In the genomic region with DNA sequence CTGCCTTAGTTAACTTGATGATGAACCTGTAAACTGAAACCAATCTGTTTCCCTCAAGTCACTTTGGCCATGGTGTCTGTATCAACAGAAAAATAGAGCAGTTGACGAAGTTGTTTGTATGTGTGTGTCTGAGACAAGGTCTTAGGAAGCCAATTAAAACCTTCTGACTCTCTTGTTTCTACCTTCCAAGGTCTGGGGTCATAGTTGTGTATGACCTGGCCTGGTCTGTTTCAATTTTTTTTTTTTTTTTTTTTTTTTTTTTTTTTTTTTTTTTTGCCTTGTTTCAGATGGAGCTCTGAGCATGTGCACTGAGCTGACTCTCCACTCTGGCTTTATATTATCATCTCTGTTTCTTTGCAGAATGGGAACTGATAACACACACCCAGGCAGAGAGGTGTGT, we compare ENCODE assay signal across 25 mouse cellular contexts. TPM values are rescaled to one million over a fixed set of nuclear protein-coding genes. Genes with fewer than 3 reads are reported as not detected.
DNase-seq lines count a peak whose midpoint lies in the region; TF ChIP-seq lines count a peak whose summit lies in the region.
"Had no signal": no experiment of that assay in that cellular context is flagged by ENCODE, and none has a peak within 500 bp of the region (broad histone marks: within the 10 kb centered on the region; RNA-seq: fewer than 3 reads in every experiment).

No protein-coding gene starts in this region.

- no peaks in the 10 kb centered on the region for H3K9me3 ChIP-seq in CH12.LX (replicated peaks; ENCODE audit: low read length)
- no peaks in the 10 kb centered on the region for H3K9me3 ChIP-seq in MEL (replicated peaks; ENCODE audit: insufficient read depth, low read length)
- H3K9me3 ChIP-seq: G1E had no signal

- H3K27ac ChIP-seq in CH12.LX (ENCODE audit: insufficient read depth, low read depth) (no peak overlapping the region), MEL (ENCODE audit: control insufficient read depth, low read depth, low read length) (no peak overlapping the region)

- H3K4me1 ChIP-seq in CH12.LX (ENCODE audit: control insufficient read depth in 1 of 2, insufficient read depth in 2 of 2) (no peaks in the 10 kb centered on the region), MEL (ENCODE audit: control insufficient read depth in 1 of 2, insufficient read depth in 2 of 2, low read length in 2 of 2) (peaks cover 0 to 16% of the 10 kb centered on the region in 2 experiments; a peak in 3 of 4 replicates)

- peaks cover 4% of the 10 kb centered on the region for H3K27me3 ChIP-seq in CH12.LX (replicated peaks)
- H3K27me3 ChIP-seq in MEL (ENCODE audit: control insufficient read depth in 1 of 2, insufficient read depth in 2 of 2, low read length in 2 of 2): peaks cover 0 to 3% of the 10 kb centered on the region in 2 experiments; a peak in 1 of 4 replicates
- H3K27me3 ChIP-seq: Patski had no signal

- no peak for TF ChIP-seq RAD21 in CH12.LX (IDR thresholded peaks at IDR 0.05; ENCODE audit: low read depth, low read length)
- no peak for TF ChIP-seq RAD21 in MEL (IDR thresholded peaks at IDR 0.05; ENCODE audit: low read depth, low read length)

- H3K4me2 ChIP-seq in CH12.LX (ENCODE audit: insufficient read depth, low read depth, poor library complexity, severe bottlenecking): no peak overlapping the region

- H3K9ac ChIP-seq in CH12.LX (ENCODE audit: insufficient read depth, low read depth) (no peak overlapping the region), MEL (ENCODE audit: control insufficient read depth, low read depth, low read length, poor library complexity, severe bottlenecking) (no peak overlapping the region)

- H3K79me2 ChIP-seq in CH12.LX (replicated peaks; ENCODE audit: control insufficient read depth, extremely low read depth, insufficient read depth, poor library complexity, severe bottlenecking) (no peaks in the 10 kb centered on the region), MEL (ENCODE audit: control insufficient read depth, insufficient read depth, low read length, poor library complexity) (no peaks in the 10 kb centered on the region)

- intact Hi-C loops in gastrocnemius, postnatal 36 days (cut with DNase I): no loop called here

- DNase-seq in CH12.LX (ENCODE audit: extremely low read depth) (no peak), MEL (ENCODE audit: low read depth, low spot score) (no peak)
- no peak for DNase-seq in gastrocnemius, postnatal 36 days
- DNase-seq in thymus, adult 18-20 months: no peak
- DNase-seq: adrenal gland, adult 2 months; adrenal gland, adult 8-10 months; adrenal gland, postnatal 10 days; adrenal gland, postnatal 14 days; adrenal gland, postnatal 25 days; B cell, adult 2 months; cerebellum, adult 11 months; cerebellum, adult 11-12 months; cerebellum, adult 18-20 months; cerebellum, adult 2 months; cerebellum, adult 8-10 months had no signal

- TF ChIP-seq EP300 in CH12.LX (IDR thresholded peaks at IDR 0.05; ENCODE audit: low read length): no peak
- no peak for TF ChIP-seq EP300 in MEL (IDR thresholded peaks at IDR 0.05; ENCODE audit: low read depth in 1 of 2, low read length in 2 of 2)

- TF ChIP-seq POLR2A in CH12.LX (IDR thresholded peaks at IDR 0.05; ENCODE audit: low read depth, low read length): no peak
- TF ChIP-seq POLR2A in MEL (IDR thresholded peaks at IDR 0.05; ENCODE audit: control insufficient read depth in 1 of 2, insufficient read depth in 1 of 2, low read depth in 1 of 2, low read length in 2 of 2, poor library complexity in 1 of 2): no peak

- H3K36me3 ChIP-seq in CH12.LX (replicated peaks in 1 of 2; ENCODE audit: control insufficient read depth in 1 of 2, insufficient read depth in 1 of 2, low read length in 1 of 2) (no peaks in the 10 kb centered on the region), MEL (ENCODE audit: control insufficient read depth in 1 of 2, insufficient read depth in 2 of 2, low read length in 2 of 2) (peaks cover 0 to 14% of the 10 kb centered on the region in 2 experiments; a peak in 2 of 4 replicates)

- TF ChIP-seq CTCF in CH12.LX (conservative IDR thresholded peaks at IDR 0.05 in 1 of 2, IDR thresholded peaks at IDR 0.05 in 1 of 2; ENCODE audit: low read depth in 2 of 2, low read length in 2 of 2) (no peak), MEL (IDR thresholded peaks at IDR 0.05 in 2 of 3, conservative IDR thresholded peaks at IDR 0.05 in 1 of 3; ENCODE audit: control insufficient read depth in 1 of 3, insufficient read depth in 1 of 3, low read depth in 2 of 3, low read length in 3 of 3, poor library complexity in 1 of 3, severe bottlenecking in 1 of 3) (no peak)

- dilution Hi-C loops in CH12.LX (cut with MboI; ENCODE audit: extremely low pct_ligation_motif_present, extremely low pct_unique_long_range_greater_than_20kb, low sequenced_read_pairs): no loop called here

- in situ Hi-C loops in CH12.LX (cut with MboI; ENCODE audit: low pct_ligation_motif_present, low pct_unique_long_range_greater_than_20kb, low sequenced_read_pairs): no loop called here

- H3K4me3 ChIP-seq in CH12.LX (replicated peaks in 1 of 3; ENCODE audit: low read depth in 2 of 3, low read length in 2 of 3, poor library complexity in 1 of 3) (no peak overlapping the region), MEL (ENCODE audit: control insufficient read depth in 1 of 2, insufficient read depth in 1 of 2, low read depth in 2 of 2, low read length in 2 of 2) (no peak overlapping the region)

TF ChIP-seq in CH12.LX, 34 proteins besides CTCF, POLR2A, EP300 and RAD21:
- TF ChIP-seq ZNF384 (IDR thresholded peaks at IDR 0.05; ENCODE audit: low read depth, low read length) (peak; percentile 52; the same call in 1 of the 2 replicates), RCOR1 (conservative IDR thresholded peaks at IDR 0.05; ENCODE audit: low read depth, low read length) (no peak), MAZ (IDR thresholded peaks at IDR 0.05; ENCODE audit: low read depth, low read length) (no peak)

TF ChIP-seq in MEL, 35 proteins besides CTCF, POLR2A, EP300 and RAD21 (continues in another document):
- no peak for TF ChIP-seq KAT2A (conservative IDR thresholded peaks at IDR 0.05; ENCODE audit: low read depth, low read length)
- TF ChIP-seq USF1 (IDR thresholded peaks at IDR 0.05; ENCODE audit: low read depth, low read length): no peak
- no peak for TF ChIP-seq MAFK (IDR thresholded peaks at IDR 0.05; ENCODE audit: borderline replicate concordance, low read depth, low read length)
- TF ChIP-seq MEF2A (IDR thresholded peaks at IDR 0.05; ENCODE audit: extremely low read depth, insufficient replicate concordance, low read depth, low read length, poor library complexity, severe bottlenecking): no peak
- no peak for TF ChIP-seq USF2 (IDR thresholded peaks at IDR 0.05; ENCODE audit: borderline replicate concordance in 1 of 2, insufficient read depth in 1 of 2, low read depth in 1 of 2, low read length in 2 of 2)
- no peak for TF ChIP-seq ZKSCAN1 (IDR thresholded peaks at IDR 0.05; ENCODE audit: low read depth, low read length)
- no peak for TF ChIP-seq POLR2AphosphoS5 (IDR thresholded peaks at IDR 0.05; ENCODE audit: borderline replicate concordance, low read depth, low read length)
- no peak for TF ChIP-seq CHD2 (IDR thresholded peaks at IDR 0.05; ENCODE audit: low read length)
- TF ChIP-seq MXI1 (IDR thresholded peaks at IDR 0.05; ENCODE audit: low read depth, low read length): no peak
- no peak for TF ChIP-seq SIN3A (IDR thresholded peaks at IDR 0.05; ENCODE audit: low read length)
- no peak for TF ChIP-seq ETS1 (IDR thresholded peaks at IDR 0.05; ENCODE audit: low read depth, low read length)
- TF ChIP-seq E2F4 (IDR thresholded peaks at IDR 0.05; ENCODE audit: borderline replicate concordance, low read depth, low read length): no peak
- peak; percentile 49 for TF ChIP-seq NRF1 (IDR thresholded peaks at IDR 0.05; ENCODE audit: insufficient read depth, low read depth, low read length, poor library complexity, severe bottlenecking)
- no peak for TF ChIP-seq SMC3 (IDR thresholded peaks at IDR 0.05; ENCODE audit: low read depth, low read length)
- TF ChIP-seq MAZ (IDR thresholded peaks at IDR 0.05; ENCODE audit: low read depth, low read length): no peak
- TF ChIP-seq NELFE (IDR thresholded peaks at IDR 0.05; ENCODE audit: low read depth, low read length): no peak
- 0 out of 2 replicates have a peak, but pooled peaks have one; percentile 26 for TF ChIP-seq MYC (IDR thresholded peaks at IDR 0.05; ENCODE audit: low read depth, low read length)
- no peak for TF ChIP-seq CHD1 (IDR thresholded peaks at IDR 0.05; ENCODE audit: low read depth, low read length)

RNA-seq across cellular contexts. Expression of a gene that starts 9.1 kb away (rescaled TPM):
- 30.6 and 49.9 TPM in 2 replicates for total RNA-seq in CH12.LX (2012; rRNA removed)
- 8.9 and 9.8 TPM in 2 replicates for total RNA-seq in CH12.LX (2014; rRNA removed)
- polyA plus RNA-seq in CH12.LX (2012; ENCODE audit: insufficient read length, low read depth): 31.5 and 36.8 TPM in 2 replicates
- total RNA-seq in MEL (2012; rRNA removed): 31.7 and 31.8 TPM in 2 replicates
- polyA plus RNA-seq in MEL (2012; ENCODE audit: insufficient read depth in 1 of 2, insufficient read length in 2 of 2, low read depth in 1 of 2, low replicate concordance in 2 of 2, missing spikeins in 1 of 2): 10 to 100 TPM in 1 of 2 experiments, not detected in 1; 49.6 TPM
- 10 to 100 TPM; 14.8 to 17.1 TPM for total RNA-seq in gastrocnemius, postnatal 36 days (2021)

RNA-seq across cellular contexts. Expression of a gene that starts 23.9 kb away (rescaled TPM):
- 0.04 TPM in 1 of 2 replicates, not detected in the other for total RNA-seq in CH12.LX (2012; rRNA removed)
- not detected in 2 replicates for total RNA-seq in CH12.LX (2014; rRNA removed)
- polyA plus RNA-seq in CH12.LX (2012; ENCODE audit: insufficient read length, low read depth): not detected in 2 replicates
- not detected in 2 replicates for total RNA-seq in MEL (2012; rRNA removed)
- polyA plus RNA-seq in MEL (2012; ENCODE audit: insufficient read depth in 1 of 2, insufficient read length in 2 of 2, low read depth in 1 of 2, low replicate concordance in 2 of 2, missing spikeins in 1 of 2): not detected
- under 1 TPM in 1 of 2 experiments, not detected in 1; 0.10 TPM for total RNA-seq in gastrocnemius, postnatal 36 days (2021)
- polyA plus RNA-seq: activated CD4-positive, CD25-positive, alpha-beta regulatory T cell, adult 4 months; CD4-positive, CD25-positive, alpha-beta regulatory T cell, adult 4 months; G1E had no signal

RNA-seq across cellular contexts. Expression of a gene that starts 45.2 kb away (rescaled TPM):
- 4.1 and 4.9 TPM in 2 replicates for total RNA-seq in CH12.LX (2012; rRNA removed)
- 7.1 and 7.2 TPM in 2 replicates for total RNA-seq in CH12.LX (2014; rRNA removed)
- polyA plus RNA-seq in CH12.LX (2012; ENCODE audit: insufficient read length, low read depth): 4.6 and 5.6 TPM in 2 replicates
- 0.12 TPM in 1 of 2 replicates, not detected in the other for total RNA-seq in MEL (2012; rRNA removed)
- 1 to 10 TPM in 1 of 2 experiments, not detected in 1; 1.3 TPM for polyA plus RNA-seq in MEL (2012; ENCODE audit: insufficient read depth in 1 of 2, insufficient read length in 2 of 2, low read depth in 1 of 2, low replicate concordance in 2 of 2, missing spikeins in 1 of 2)
- 1 to 10 TPM; 1.8 to 2.8 TPM for total RNA-seq in gastrocnemius, postnatal 36 days (2021)

RNA-seq across cellular contexts. Expression of a gene that starts 58.6 kb away (rescaled TPM):
- total RNA-seq in CH12.LX (2012; rRNA removed) (not detected in 2 replicates), CH12.LX (2014; rRNA removed) (not detected in 2 replicates), MEL (2012; rRNA removed) (not detected in 2 replicates)
- polyA plus RNA-seq in CH12.LX (2012; ENCODE audit: insufficient read length, low read depth) (not detected in 2 replicates), MEL (2012; ENCODE audit: insufficient read depth in 1 of 2, insufficient read length in 2 of 2, low read depth in 1 of 2, low replicate concordance in 2 of 2, missing spikeins in 1 of 2) (not detected)
- total RNA-seq in gastrocnemius, postnatal 36 days (2021): not detected
- total RNA-seq: adrenal gland, adult 18-20 months; adrenal gland, adult 2 months; adrenal gland, adult 8-10 months; adrenal gland, postnatal 10 days; adrenal gland, postnatal 14 days; adrenal gland, postnatal 25 days; adrenal gland, postnatal 36 days; adrenal gland, postnatal 4 days; ES-E14; G1E had no signal
- polyA plus RNA-seq: activated CD4-positive, CD25-positive, alpha-beta regulatory T cell, adult 4 months; adrenal gland, adult 2 months; brain, embryonic 14.5 days; C2C12; CD4-positive, CD25-positive, alpha-beta regulatory T cell, adult 4 months; cerebellum, adult 2 months; G1E; Patski had no signal
